14 mouse cellular contexts compared by ENCODE assay signal in genomic region chr16:24501628-24502294, GRCm38 (mm10).
DNase-seq lines count a peak whose midpoint lies in the region; ATAC-seq and TF ChIP-seq lines count a peak whose summit lies in the region.
"Had no signal": no experiment of that assay in that cellular context is flagged by ENCODE, and none has a peak within 500 bp of the region (broad histone marks: within the 10 kb centered on the region; RNA-seq: fewer than 3 reads in every experiment).

No protein-coding gene starts in this region.

- H3K4me1 ChIP-seq in heart, embryonic 10.5 days, result peaks cover 64% of the 10 kb centered on the region
- no peaks in the 10 kb centered on the region; the same call in 1 of the 2 replicates for H3K4me1 ChIP-seq in midbrain, embryonic 16.5 days (ENCODE audit: control insufficient read depth, insufficient read depth, low read length)
- H3K4me1 ChIP-seq in midbrain, embryonic 11.5 days (ENCODE audit: control insufficient read depth, insufficient read depth, low read length), result no peaks in the 10 kb centered on the region
- no peaks in the 10 kb centered on the region for H3K4me1 ChIP-seq in hindbrain, postnatal 0 days (ENCODE audit: insufficient read depth, low read length)
- H3K4me1 ChIP-seq in kidney, adult 2 months (ENCODE audit: control insufficient read depth, insufficient read depth, low read length), result peaks cover 10% of the 10 kb centered on the region; the same call in 1 of the 2 replicates

- H3K27me3 ChIP-seq in heart, embryonic 10.5 days (ENCODE audit: insufficient read depth, poor library complexity, severe bottlenecking), result no peaks in the 10 kb centered on the region
- no peaks in the 10 kb centered on the region for H3K27me3 ChIP-seq in midbrain, embryonic 16.5 days (ENCODE audit: control insufficient read depth, insufficient read depth, low read depth, low read length)
- H3K27me3 ChIP-seq in midbrain, embryonic 11.5 days (ENCODE audit: control insufficient read depth, insufficient read depth, low read length), result no peaks in the 10 kb centered on the region
- no peaks in the 10 kb centered on the region for H3K27me3 ChIP-seq in hindbrain, postnatal 0 days (ENCODE audit: insufficient read depth, low read length)
- no peaks in the 10 kb centered on the region for H3K27me3 ChIP-seq in kidney, adult 2 months (replicated peaks; ENCODE audit: control insufficient read depth, insufficient read depth, low read length)
- H3K27me3 ChIP-seq: limb, embryonic 12.5 days had no signal

- 37% methylated on average over 11 of the region's 11 CpGs for WGBS in heart, embryonic 10.5 days
- 74% methylated on average over 11 of the region's 11 CpGs for WGBS in midbrain, embryonic 16.5 days
- 78% methylated on average over 11 of the region's 11 CpGs for WGBS in midbrain, embryonic 11.5 days
- WGBS in hindbrain, postnatal 0 days, result 76% methylated on average over 11 of the region's 11 CpGs
- WGBS in kidney, adult 2 months, result 79% methylated on average over 11 of the region's 11 CpGs

- no peak for TF ChIP-seq POLR2A in kidney, adult 2 months (IDR thresholded peaks at IDR 0.05; ENCODE audit: low read depth, low read length)

- no peak for TF ChIP-seq CTCF in hindbrain, postnatal 0 days (IDR thresholded peaks at IDR 0.05; ENCODE audit: low read depth)
- TF ChIP-seq CTCF in kidney, adult 2 months (conservative IDR thresholded peaks at IDR 0.05; ENCODE audit: insufficient read depth, insufficient read length, low read depth, low read length), result no peak

- ATAC-seq in midbrain, embryonic 16.5 days, result peak; percentile 40
- no peak for ATAC-seq in midbrain, embryonic 11.5 days (ENCODE audit: low FRiP score)
- peak; percentile 57 for ATAC-seq in hindbrain, postnatal 0 days
- no peak for ATAC-seq in activated CD4-positive, CD25-positive, alpha-beta regulatory T cell, adult 4 months

- H3K4me2 ChIP-seq in midbrain, embryonic 16.5 days (ENCODE audit: low read length), result no peak overlapping the region
- no peak overlapping the region for H3K4me2 ChIP-seq in midbrain, embryonic 11.5 days
- H3K4me2 ChIP-seq in hindbrain, postnatal 0 days (ENCODE audit: low read depth, low read length), result no peak overlapping the region
- H3K4me2 ChIP-seq: limb, embryonic 12.5 days; lung, embryonic 14.5 days had no signal

- H3K9ac ChIP-seq in midbrain, embryonic 16.5 days (ENCODE audit: low read depth, low read length), result no peak overlapping the region
- no peak overlapping the region for H3K9ac ChIP-seq in midbrain, embryonic 11.5 days (ENCODE audit: low read length)
- no peak overlapping the region for H3K9ac ChIP-seq in hindbrain, postnatal 0 days (replicated peaks; ENCODE audit: low read length)
- H3K9ac ChIP-seq: limb, embryonic 12.5 days; lung, embryonic 14.5 days had no signal

- H3K36me3 ChIP-seq in heart, embryonic 10.5 days, result no peaks in the 10 kb centered on the region
- H3K36me3 ChIP-seq in midbrain, embryonic 16.5 days (ENCODE audit: control insufficient read depth, insufficient read depth, low read length), result no peaks in the 10 kb centered on the region
- no peaks in the 10 kb centered on the region for H3K36me3 ChIP-seq in midbrain, embryonic 11.5 days (ENCODE audit: control insufficient read depth, insufficient read depth, low read length)
- H3K36me3 ChIP-seq in hindbrain, postnatal 0 days (ENCODE audit: insufficient read depth, low read length), result no peaks in the 10 kb centered on the region
- H3K36me3 ChIP-seq in kidney, adult 2 months (ENCODE audit: control insufficient read depth, insufficient read depth, low read length), result no peaks in the 10 kb centered on the region
- H3K36me3 ChIP-seq: limb, embryonic 12.5 days had no signal

- DNase-seq in heart, embryonic 10.5 days (ENCODE audit: low spot score), result peak; percentile 83
- DNase-seq in heart, postnatal 25 days (ENCODE audit: low spot score), result no peak
- no peak for DNase-seq in midbrain, embryonic 11.5 days (ENCODE audit: low spot score, missing footprints)
- DNase-seq in hindbrain, postnatal 0 days (ENCODE audit: low spot score), result no peak
- DNase-seq in kidney, adult 2 months, result no peak
- DNase-seq: adrenal gland, adult 8-10 months; cerebellum, postnatal 36 days; kidney, adult 9 months; layer of hippocampus, adult 9-11 months; lung, embryonic 14.5 days had no signal

- peak overlapping the region; percentile 72 for H3K27ac ChIP-seq in heart, embryonic 10.5 days
- H3K27ac ChIP-seq in midbrain, embryonic 16.5 days (ENCODE audit: low read length), result no peak overlapping the region; the same call in 1 of the 2 replicates
- H3K27ac ChIP-seq in midbrain, embryonic 11.5 days (ENCODE audit: low read depth, low read length), result no peak overlapping the region
- H3K27ac ChIP-seq in hindbrain, postnatal 0 days, result peak overlapping the region; percentile 38; the same call in 1 of the 2 replicates
- H3K27ac ChIP-seq in kidney, adult 2 months (ENCODE audit: insufficient read depth, low read depth, low read length), result no peak overlapping the region
- H3K27ac ChIP-seq: limb, embryonic 12.5 days had no signal

- no peaks in the 10 kb centered on the region for H3K9me3 ChIP-seq in heart, embryonic 10.5 days
- H3K9me3 ChIP-seq in midbrain, embryonic 16.5 days (replicated peaks; ENCODE audit: control insufficient read depth, low read length, poor library complexity, severe bottlenecking), result no peaks in the 10 kb centered on the region
- H3K9me3 ChIP-seq in midbrain, embryonic 11.5 days (ENCODE audit: control insufficient read depth, low read length), result no peaks in the 10 kb centered on the region
- no peaks in the 10 kb centered on the region for H3K9me3 ChIP-seq in hindbrain, postnatal 0 days (ENCODE audit: low read length)
- H3K9me3 ChIP-seq: limb, embryonic 12.5 days had no signal

- intact Hi-C loops in heart, postnatal 25 days (cut with DNase I), result no loop called here

- no peak overlapping the region for H3K4me3 ChIP-seq in heart, embryonic 10.5 days
- no peak overlapping the region for H3K4me3 ChIP-seq in midbrain, embryonic 16.5 days (ENCODE audit: low read depth, low read length)
- no peak overlapping the region for H3K4me3 ChIP-seq in midbrain, embryonic 11.5 days (ENCODE audit: low read depth, low read length)
- no peak overlapping the region for H3K4me3 ChIP-seq in hindbrain, postnatal 0 days (ENCODE audit: low read length)
- H3K4me3 ChIP-seq in kidney, adult 2 months (ENCODE audit: insufficient read depth, low read depth, low read length), result no peak overlapping the region
- H3K4me3 ChIP-seq: erythroblast, embryonic 14.5 days; limb, embryonic 12.5 days had no signal

Comparison
In these comparisons a context has a peak if more than half of its experiments do, and no peak if none do; other contexts are left out.
1. ATAC-seq: peak in midbrain, embryonic 16.5 days (single experiment) and hindbrain, postnatal 0 days (single experiment); none in midbrain, embryonic 11.5 days (single experiment) and activated CD4-positive, CD25-positive, alpha-beta regulatory T cell, adult 4 months (single experiment).
2. H3K27ac ChIP-seq: peak in heart, embryonic 10.5 days (single experiment) and hindbrain, postnatal 0 days (single experiment); none in midbrain, embryonic 16.5 days (single experiment), midbrain, embryonic 11.5 days (single experiment) and kidney, adult 2 months (single experiment).